Mouse (Mus musculus) heart, postnatal 4 days (tissue): ENCODE measurements around the gene Lpp. TPM values are rescaled to one million over a fixed set of nuclear protein-coding genes. Genes with fewer than 3 reads are reported as not detected.

ENCODE experiments used
- DNase-seq: peaks from one replicate; pipeline ENCODE4 v3.0.0; 2021
- total RNA-seq, 2 experiments: library from RNA; stranded (reverse); gene quantifications; 2 replicates each; pipeline ENCODE4 v1.2.3; 2021

Lpp gene
- total RNA-seq, 2 experiments from 2014 or later: 77.6 to 80.1 TPM

DNA sequence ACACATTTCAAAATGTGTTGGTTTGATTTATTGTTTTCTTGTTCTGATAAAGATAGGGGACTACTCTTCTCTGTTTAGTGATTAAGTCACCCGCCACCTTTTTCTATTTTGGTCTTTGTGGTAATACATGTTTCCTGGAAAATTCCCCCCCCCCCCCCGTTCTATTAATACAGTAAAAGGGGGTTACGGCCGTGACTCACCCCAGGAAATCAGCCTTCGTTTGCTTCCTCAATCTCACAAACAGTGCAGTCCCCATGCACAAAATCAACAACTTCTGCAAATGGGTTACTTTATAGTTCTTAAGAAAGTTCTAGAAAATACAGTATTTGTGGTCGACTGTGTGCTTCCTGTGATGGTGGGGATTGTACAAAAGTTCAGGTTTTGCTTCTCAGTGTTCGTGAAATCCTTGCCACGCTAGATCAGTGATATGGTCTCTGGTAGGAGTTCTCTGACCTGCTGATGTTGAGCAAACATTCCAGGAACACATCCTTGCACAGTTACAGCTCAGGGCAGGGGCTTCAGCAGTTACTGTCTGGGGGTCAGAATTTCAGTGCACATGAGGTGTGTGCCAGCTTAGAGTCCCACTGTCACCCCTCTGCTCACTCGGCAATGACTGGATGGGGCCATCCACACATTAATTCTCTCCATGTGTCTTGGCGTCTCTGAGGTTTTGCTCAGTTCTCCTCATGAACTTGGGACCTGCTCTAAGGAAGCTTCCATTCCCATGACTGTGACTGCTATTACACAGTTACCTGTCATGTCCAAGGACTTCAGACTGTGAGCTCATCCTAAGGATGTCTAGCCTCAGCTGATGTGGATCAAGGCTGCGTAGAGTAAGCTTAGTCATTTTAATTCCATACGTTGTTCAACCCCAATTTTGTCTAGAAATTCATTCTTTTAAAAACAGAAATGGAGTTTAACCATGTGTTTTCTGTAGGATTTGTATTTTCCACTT is 236.2 kb downstream of the Lpp start:
- no peak for DNase-seq

DNA sequence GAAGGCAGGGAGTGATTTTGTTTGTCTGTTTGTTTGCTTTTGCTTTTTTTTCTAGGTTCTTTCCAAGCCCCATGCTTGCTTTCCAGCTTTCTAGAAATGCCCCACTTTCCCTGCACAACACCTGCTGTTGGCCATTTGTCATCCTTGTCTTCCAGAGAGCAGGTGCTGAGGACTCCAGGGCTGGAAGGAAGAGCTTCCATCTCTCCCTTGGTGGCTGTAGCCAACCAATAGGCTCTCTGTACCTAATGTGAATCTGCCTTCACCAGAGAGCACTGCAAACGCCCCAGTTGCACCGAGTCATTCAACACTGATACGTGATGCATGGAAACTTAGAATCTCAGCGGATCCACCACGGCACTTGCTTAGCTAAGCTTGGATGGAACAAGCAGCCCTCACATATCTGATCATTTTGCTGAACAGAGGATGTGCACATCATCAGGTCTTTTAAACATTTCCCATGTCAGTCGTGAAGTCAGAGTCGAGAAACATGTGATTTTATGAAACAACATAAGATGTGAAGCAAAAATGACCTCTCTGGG is 242.1 kb downstream of the Lpp start:
- DNase-seq: no peak

DNA sequence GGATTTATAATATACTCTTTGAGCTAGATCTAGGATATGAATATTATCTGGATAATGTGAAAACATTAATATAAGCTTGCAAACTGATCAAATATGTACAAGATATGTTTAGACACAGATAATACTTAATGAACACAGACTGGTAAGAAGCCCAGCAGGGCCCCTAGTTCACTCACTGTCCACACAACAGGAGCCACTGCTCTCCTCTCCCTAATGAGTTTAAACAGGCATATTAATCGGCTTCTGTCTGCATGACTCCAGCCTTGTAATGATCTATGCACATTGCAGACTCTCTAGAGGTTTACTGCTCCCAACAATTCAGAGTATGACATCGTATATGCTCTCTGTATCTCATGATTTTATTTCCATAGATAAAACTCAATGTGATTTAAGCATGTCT is 243.6 kb downstream of the Lpp start:
- no peak for DNase-seq

DNA sequence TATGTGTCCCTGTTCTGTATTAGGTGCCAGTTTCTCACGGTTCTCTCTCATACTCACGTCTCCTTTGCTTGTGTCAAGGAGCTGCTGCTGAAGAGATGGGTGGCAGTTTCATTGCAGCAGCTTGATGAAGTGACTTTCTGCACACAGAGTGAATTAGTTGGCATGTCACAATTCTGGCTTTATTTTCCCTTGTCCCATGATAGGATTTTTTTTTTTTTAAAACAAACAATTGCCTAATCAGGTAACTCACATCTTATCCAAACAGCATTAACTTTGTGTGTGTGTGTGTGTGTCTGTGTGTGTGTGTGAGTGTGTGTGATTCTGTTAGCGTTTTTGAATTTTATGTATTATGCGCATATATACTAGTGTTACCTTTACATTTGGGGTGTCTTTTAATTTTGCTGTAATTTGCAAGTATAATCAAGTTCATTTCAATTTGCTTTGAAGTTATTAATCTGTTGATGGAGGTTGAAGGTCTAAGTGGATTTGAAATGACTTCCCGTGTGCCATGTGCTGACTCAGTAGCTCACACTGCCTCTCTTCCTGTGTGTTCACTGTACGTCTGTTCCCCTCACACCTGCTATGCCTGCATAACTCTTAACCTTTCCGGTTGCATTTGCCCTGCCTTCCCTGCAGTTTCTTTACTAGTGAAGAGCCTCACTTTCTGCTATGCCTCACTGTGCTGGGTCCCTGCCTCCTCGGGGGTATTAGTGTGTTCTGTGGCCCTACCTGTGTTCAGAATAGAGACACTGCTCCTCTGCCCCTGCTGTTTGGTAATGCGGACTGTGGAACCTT is 247.9 kb downstream of the Lpp start:
- no peak for DNase-seq

DNA sequence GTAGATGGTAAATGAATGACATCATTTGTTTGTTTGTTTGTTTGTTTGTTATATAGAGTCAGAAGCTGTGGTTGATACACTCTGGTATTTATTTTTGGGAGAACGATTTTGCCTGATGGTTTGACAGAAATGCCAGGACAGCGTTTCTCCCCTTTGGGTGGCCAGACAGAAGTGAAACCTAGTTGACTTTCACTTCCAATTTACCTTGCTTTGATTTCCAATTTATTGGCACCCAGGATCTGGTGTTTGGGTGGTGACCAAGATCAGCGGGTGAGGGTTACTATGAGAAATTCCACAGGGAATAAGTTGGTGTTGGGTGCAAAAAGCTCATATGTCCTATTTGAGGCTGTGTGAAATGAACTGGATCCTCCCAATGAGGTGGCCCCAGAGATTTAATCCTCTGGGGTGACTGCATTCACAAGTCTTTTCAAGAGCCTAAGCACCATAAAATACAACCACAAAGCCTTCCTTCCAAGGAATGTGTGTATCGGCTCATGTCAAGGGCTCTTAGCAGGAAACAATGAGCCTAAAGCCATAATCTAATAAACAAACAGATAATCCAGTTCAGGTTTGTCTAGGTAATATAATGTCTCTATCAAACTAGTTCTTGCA is 249.8 kb downstream of the Lpp start:
- DNase-seq: no peak

DNA sequence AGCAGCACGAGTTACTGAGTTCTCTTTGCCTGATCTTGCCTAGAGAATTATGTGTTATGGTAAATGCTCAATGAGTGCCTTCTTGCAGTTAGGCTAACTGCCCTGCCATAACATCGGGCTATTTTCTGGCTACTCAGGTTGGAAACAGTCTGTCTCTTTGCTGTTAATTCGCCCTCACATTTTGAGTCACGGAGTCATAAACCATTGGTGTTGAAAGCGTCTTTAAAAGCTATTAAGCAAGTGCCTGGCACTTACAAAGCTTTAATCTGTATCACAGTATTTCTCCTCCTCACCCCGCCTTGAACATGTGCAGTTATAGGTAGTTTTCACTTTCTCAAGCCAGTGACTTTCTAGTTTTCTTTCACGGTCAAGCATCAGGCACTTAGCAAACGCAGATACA is 250.8 kb downstream of the Lpp start:
- no peak for DNase-seq

DNA sequence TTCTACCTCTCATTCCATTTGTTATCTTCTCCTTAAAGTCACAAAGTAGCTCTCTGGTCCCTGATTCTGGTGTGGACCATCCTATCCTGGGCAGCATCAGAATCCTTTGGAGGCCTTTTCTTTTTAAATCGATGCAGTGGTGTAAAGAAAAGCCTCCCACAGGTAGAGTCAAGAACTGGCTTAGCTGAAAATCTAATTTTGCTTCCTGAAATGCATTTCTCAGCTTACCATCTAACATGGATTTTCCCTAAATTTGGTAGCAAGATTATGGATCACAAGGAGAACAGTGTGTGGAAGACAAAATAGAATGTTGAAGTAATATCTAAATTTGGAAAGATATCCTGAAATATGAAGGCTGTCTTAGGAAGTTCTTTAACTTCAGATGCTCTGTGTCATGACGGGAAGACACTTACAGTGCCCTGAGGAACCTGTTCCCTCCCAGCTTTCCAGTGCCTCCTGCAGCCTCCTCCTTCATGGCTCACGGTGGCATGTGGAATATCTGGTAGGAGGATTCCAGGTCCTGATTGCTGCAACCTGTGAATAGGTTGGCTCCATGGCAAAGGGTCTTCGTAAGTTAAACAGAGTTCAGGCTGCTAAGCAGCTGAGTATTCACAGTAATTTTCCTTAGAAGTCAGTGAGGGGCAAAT is 251.6 kb downstream of the Lpp start:
- DNase-seq: no peak

DNA sequence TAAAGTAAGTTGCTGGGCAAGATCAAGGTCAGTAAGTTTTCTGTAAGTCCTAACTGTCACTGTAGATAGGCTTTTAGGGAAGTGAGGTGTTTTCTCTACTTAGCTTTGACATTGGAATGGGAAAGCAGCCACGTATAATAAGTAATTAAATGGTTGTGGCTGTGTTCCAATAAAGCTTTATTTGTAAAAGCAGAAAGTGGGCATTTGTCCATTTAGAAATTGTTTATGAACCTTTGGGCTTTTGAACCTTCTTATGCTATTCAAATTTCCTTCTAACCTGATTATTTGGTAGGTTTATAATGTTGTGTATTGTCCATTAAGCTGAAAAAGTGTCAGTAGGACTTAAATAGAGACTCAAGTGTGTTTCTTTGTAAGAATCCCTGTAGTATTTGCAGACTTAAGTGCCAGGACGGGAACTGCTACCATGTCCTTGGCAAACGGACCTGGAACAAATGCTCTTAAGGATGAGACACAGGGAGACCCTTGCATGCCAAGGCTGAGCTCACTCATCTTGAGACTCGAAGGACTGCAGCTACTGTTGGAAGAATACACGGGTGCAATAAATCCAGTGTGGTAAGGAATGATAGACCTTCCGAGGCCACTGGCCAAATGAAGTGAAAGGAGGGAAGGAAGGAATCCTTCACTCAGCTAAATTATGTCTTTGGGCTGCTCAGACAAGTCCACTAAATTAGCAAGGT is 252.7 kb downstream of the Lpp start:
- no peak for DNase-seq

DNA sequence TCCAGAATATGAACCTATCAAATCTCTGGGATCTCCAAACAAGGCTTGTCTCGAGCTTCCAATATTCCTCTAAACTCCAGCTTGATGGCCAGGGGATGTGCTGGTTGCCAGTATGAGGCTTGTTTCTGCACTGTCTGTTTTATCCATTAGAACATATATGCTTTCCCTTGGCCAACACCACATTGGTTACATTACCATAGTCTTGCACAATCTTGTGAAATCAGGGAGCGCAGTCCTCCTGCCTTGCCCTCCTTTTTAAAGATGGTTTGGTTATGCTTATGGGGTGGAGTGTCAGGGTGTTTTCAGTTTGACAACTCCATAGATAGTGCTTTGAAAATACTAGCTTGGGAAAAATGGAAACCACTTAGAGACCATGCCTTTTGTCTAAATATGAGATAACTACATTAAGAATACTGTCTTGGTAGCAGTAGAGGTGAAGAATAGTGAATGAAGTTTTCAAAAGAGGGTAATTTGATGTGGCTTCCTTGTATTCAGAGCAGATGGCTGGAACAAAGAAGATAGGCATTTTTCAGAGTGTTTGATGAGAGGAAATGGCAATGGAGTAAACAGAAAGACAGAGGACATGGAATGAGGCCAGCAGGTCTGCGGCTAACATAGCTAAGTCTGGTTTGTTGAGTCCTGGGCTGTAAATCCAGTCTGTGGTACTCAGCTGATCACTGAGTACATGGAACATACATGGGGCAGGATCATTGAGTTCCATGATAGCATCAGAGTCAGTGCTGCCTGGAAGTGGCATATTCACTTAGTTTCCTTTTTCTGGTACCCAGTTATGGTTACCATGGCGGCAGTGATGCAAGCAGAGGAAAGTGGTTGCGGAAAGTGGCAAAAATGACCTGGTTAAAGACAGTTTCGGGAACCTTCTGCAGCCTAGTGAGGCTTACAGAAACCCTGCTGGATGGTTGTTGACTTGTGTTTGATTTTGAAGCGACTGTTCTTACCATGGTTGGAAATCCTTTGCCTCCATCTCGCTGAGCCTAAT is 258.6 kb downstream of the Lpp start:
- DNase-seq: no peak

DNA sequence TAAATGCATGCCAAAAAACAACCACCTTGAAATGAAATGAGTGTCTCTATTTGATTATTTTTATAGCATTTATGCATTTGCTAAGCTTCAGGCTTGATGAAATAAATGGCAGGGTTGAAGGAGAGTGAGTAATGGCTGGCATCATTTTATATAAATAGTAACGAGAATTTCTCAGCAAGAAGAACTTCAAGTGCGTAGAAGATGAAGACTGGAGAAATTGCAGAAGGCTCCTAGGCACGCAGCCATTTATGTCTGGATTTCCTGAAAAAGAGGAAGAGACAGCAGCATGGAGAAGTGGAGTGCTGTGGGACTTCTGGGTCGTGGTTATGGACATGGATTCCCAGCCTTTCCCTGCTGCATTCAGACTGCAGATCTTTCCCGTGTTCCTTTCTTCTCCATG is 259.7 kb downstream of the Lpp start:
- DNase-seq: no peak

DNA sequence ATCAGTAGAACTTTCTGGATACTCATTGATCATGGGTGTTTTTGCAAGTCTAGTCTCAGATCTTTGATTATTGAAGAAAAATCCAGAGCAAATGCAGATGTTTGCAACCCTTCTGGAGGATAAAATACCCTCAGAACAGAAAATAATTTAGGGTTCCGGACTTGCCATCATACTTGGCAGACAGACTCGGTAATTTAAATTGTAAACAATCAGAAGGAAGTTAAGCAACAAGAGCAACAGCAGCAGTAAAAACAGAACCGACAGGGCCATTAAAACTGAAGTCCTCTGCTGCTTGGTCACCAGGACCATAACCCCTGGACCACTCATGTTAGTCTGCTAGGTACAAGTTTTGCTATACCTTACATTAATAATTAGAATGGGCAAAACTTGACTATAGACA is 261.8 kb downstream of the Lpp start:
- no peak for DNase-seq

DNA sequence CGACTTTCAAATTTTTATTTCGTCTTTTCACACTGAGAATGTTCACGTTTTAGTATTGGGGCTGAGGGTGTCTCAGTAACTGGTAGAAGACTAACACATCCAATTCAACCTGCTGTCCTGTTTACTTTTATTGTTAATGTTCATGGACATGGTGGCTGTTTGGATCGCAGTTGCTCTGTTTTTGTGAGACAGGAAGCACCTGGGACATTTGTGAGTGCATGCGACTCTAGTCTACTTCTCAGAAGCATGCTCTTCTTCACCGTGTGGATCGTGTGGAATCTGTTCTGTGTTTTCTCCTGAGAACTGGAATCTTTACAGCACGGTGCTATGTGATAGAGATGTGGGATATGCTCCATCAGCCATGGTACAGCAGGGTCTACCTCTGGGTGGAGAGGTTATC is 262.7 kb downstream of the Lpp start:
- no peak for DNase-seq

DNA sequence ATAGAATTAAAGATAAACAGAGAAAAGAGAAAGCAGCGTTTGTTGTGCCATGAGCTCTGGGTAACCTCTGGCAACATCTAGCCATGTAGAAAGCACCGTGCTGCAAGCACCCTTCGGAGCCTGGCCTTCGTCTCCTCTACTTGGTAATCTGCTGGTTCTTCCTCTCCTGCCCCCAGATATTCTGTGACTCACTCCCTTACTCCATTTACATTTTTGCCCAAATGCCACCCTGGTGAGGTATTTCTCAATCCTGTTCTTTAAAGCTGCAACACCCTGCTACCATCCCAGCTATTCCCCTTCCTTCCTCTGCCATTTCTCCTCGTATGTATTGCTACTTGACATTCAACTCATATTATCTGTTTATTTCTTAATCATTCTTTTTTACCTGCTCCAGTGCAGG is 263.4 kb downstream of the Lpp start:
- no peak for DNase-seq

DNA sequence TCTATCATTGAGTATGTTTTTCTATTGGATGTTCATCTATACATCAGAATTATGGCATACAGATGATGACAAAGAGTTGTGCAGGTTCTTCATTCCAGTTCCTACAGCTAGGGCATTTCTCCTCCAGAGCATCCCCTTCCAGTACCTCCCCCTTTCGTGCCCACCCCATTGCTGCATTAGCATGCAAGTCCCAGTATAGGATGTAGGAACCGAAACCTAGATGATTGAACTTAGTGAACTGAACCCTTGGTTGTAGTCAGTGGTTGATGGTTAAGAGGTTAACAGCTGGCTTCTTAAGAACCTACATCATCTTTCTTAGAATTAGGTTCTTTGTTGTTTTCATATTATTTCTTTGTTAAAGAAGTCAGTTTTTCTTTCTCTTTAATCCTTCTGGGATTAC is 265.7 kb downstream of the Lpp start:
- no peak for DNase-seq

DNA sequence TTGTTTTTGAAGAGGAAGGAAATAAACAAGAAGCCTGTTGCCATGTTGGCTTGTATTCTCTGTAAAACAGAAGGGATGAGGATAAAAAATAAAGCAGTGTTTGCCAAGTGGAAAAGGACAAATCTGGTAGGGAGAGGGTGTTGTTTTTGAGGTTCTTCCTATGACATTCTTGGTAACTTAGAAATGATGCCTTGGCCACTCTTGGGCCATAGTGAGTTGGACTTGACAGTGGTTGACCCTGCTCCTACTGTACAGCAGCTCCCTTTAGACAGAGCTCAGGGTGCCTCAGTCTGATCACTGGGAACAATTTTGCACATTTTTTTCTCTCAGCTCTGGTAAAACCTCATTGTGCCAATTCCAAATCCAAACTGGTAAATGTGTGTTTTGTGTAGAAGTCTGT is 270.8 kb downstream of the Lpp start:
- no peak for DNase-seq

DNA sequence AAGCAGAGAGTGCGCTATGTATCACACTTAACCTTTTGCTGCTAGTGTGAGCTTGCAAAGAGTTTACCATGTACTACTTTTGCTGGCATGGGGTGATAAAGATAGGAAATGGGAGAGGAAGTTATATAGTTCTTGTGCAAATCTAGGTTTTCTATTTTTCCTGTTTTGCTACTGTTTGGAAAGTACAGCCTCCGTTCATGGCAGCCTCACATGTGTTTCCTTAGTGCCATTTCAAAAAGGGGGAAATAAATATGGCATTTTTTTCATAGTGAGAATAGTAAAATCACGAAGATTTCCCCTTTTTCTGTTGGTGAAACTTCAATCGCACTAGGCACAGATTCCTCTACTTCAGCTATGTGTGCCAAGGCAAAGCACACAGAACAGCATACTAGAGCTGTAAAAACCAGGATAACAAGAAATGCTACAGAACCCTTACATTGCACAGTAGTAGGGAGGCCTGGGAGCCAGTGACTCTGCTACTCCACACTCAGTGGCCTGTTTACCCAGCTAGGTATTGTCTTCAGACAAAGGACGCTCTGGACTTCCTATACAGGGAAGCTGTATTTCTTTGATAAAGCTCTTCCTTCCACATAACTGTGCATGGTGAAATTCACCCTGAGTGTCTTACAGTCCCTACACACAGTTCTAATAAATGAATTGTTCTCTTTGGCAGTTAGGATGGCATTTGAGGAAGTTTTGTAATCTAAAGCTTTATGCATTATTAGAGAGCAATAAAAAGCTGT is 276.6 kb downstream of the Lpp start:
- DNase-seq: no peak

DNA sequence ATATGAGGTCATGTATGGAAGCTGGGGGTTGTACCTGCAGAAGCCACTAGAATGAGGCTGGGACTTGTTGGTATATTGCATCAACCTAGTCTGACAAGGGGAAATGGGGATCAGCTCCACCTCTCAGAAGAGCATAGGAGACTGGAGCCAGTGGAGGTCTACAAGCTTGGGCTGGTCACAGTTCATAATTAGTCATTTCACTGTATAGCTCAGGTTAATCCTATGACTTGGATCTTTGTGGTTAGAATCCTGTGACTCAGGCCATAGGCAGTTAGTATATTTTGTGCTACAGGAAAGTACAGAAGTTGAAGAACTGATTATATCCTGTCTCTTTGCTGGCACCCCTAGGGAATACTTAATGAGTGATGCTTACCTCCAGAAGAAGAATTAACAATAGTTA is 285.6 kb downstream of the Lpp start:
- DNase-seq: no peak

DNA sequence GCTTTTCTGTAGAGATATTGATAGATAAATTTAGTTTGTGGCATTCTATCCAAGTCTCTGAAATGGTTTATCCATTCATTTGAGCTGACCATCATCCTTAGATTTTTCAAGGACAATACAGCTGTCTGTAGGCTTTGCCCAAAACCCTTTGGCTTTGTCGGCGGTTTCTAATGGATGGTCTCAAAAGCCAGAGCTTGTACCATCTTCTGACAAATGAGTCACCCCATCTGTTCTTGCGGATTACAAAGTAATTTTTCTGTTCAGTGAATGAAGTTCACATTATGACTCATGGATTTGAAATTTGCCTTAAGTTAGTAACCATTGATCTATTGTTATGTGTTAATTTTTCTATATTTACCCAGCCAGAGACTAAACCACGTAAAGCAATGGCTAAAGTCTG is 301.8 kb downstream of the Lpp start:
- no peak for DNase-seq

DNA sequence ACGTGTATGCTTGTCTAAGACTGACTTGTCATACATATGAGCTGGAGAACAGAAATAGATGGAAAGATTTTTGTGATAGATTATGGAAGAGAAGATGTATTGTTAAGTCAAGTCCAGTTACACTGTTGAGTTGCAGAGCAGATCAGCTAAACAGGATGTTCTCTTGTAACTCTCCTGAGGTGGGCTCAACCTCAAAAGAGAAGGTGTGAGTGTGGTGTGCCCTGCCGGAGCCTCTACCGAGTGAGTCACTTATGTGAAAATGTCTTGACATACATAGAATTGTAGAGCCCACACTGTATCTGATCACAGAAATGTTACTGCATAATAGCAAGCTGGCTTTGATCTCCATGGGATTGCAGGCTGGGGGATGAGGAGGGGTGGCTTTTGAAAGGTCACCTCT is 310.9 kb downstream of the Lpp start:
- DNase-seq: no peak

DNA sequence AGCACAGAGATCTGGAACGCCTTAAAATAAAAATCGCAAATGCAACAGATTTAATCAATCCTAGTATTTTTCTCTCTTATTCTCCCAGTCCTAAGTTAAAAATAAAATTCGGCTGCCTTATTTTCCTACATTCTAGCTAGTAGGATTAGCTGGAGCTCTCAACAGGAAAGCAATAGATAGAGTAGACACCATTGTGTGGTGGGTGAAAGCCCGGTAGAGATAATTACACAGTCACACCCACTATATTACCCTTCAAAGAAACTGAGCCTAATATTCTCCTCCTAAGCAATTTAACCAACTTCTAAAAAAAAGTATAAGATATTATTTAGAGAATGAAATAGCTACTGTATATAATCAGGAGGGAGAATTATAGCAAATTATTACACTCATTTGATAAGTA is 330.3 kb downstream of the Lpp start:
- DNase-seq: no peak
